In the genomic region with DNA sequence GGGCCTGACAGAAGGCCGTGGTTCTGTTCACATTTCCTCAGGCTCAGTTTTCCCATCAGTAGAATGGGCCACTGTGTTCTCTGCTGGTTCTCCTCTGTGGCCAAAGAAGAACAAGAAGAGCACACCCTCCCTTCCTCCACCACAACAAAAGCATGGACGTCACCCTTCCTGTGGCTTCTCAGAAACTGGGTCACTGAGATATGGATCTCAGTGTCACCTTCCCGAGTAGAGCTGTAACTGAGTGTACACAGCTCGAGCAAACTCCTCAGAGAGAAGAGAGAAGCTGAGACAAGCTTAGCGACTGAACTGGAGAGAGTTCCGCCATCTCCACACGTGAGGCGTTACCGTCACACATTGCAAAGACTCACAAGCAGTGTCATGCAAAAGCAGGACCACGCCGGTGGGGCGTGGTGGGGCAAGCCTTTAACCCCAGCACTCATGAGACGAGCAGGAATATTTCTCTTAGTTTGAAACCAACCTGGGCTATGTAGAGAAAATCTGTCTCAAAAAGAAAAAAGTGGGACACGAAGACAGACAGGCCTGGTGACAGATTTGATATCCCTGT, we compare ENCODE assay signal across 20 mouse cellular contexts. TPM values are rescaled to one million over a fixed set of nuclear protein-coding genes. Genes with fewer than 3 reads are reported as not detected.
DNase-seq lines count a peak whose midpoint lies in the region; ATAC-seq and TF ChIP-seq lines count a peak whose summit lies in the region.
"Had no signal": no experiment of that assay in that cellular context is flagged by ENCODE, and none has a peak within 500 bp of the region (broad histone marks: within the 10 kb centered on the region; RNA-seq: fewer than 3 reads in every experiment).

No protein-coding gene starts in this region.

- ATAC-seq in monocyte, adult 5-6 weeks (replicated peaks; ENCODE audit: insufficient number of reproducible peaks, low FRiP score, low TSS enrichment, poor library complexity, severe bottlenecking), result peak; percentile 32

- TF ChIP-seq POLR2A in lung, adult 2 months (IDR thresholded peaks at IDR 0.05; ENCODE audit: borderline replicate concordance, extremely low read depth, low read depth, low read length), result no peak

- H3K4me3 ChIP-seq in lung, adult 2 months (replicated peaks; ENCODE audit: extremely low read depth, low read depth, low read length), result no peak overlapping the region
- H3K4me3 ChIP-seq: forebrain, embryonic 12.5 days; heart, embryonic 10.5 days; hindbrain, embryonic 15.5 days; lung, embryonic 15.5 days; neural tube, embryonic 13.5 days had no signal

- H3K4me1 ChIP-seq in lung, adult 2 months (ENCODE audit: control insufficient read depth, insufficient read depth, low read length), result 0 out of 2 replicates have a peak, but pooled peaks cover 5% of the 10 kb centered on the region
- H3K4me1 ChIP-seq: forebrain, embryonic 12.5 days; hindbrain, embryonic 15.5 days; lung, embryonic 15.5 days; neural tube, embryonic 13.5 days had no signal

- whole genome bisulfite sequencing in lung, adult 2 months, result 47% methylated on average over 14 of the region's 14 CpGs

- intact Hi-C loops in heart, postnatal 25 days (cut with DNase I), result no loop called here

- peak; percentile 38 to 60 for DNase-seq in lung, adult 18-20 months
- no peak for DNase-seq in lung, adult 2 months
- DNase-seq in CD4-positive helper T cell, adult 2 months (ENCODE audit: low read depth, low spot score), result peak; percentile 91
- DNase-seq in T-cell, adult 2 months (ENCODE audit: low spot score), result peak; percentile 78
- no peak for DNase-seq in heart, postnatal 25 days (ENCODE audit: low spot score)
- DNase-seq in right cerebral cortex, postnatal 14 days, result no peak
- no peak for DNase-seq in adrenal gland, postnatal 10 days
- DNase-seq: cerebellum, postnatal 14 days; gastrocnemius, postnatal 36 days; heart, postnatal 14 days; kidney, adult 11 months; left cerebral cortex, postnatal 4 days; right cerebral cortex, postnatal 25 days had no signal

- TF ChIP-seq CTCF in lung, adult 2 months (IDR thresholded peaks at IDR 0.05; ENCODE audit: insufficient read depth, low read length), result no peak

RNA-seq across cellular contexts. Expression of gene S1pr4, which starts 10.4 kb away (rescaled TPM):
- polyA plus RNA-seq in lung, adult 2 months (2012; rRNA removed), result 40.3 and 47.5 TPM in 2 replicates
- 20.5 to 50.8 TPM (median 33.5 TPM) in 3 replicates for total RNA-seq in monocyte, adult 5-6 weeks (2017)
- 1 to 10 TPM; 1.0 to 1.1 TPM for total RNA-seq in heart, postnatal 25 days (2021)
- 1 to 10 TPM; 2.9 TPM for total RNA-seq in adrenal gland, postnatal 10 days (2021)

RNA-seq across cellular contexts. Expression of gene Gna15, which starts 13.7 kb away (rescaled TPM):
- 8.5 and 9.5 TPM in 2 replicates for polyA plus RNA-seq in lung, adult 2 months (2012; rRNA removed)
- 20.3 to 41.0 TPM (median 29.4 TPM) in 3 replicates for total RNA-seq in monocyte, adult 5-6 weeks (2017)
- total RNA-seq in heart, postnatal 25 days (2021), result 1 to 10 TPM in 1 of 2 experiments, under 1 TPM in 1; 0.81 to 1.0 TPM
- 1 to 10 TPM in 1 of 2 experiments, under 1 TPM in 1; 0.66 to 1.1 TPM for total RNA-seq in adrenal gland, postnatal 10 days (2021)

RNA-seq across cellular contexts. Expression of gene Ncln, which starts 14.1 kb away (rescaled TPM):
- polyA plus RNA-seq in lung, adult 2 months (2012; rRNA removed), result 197 and 203 TPM in 2 replicates
- 42.6 to 86.4 TPM (median 79.6 TPM) in 3 replicates for total RNA-seq in monocyte, adult 5-6 weeks (2017)
- total RNA-seq in heart, postnatal 25 days (2021), result 10 to 100 TPM; 65.3 to 65.6 TPM
- total RNA-seq in adrenal gland, postnatal 10 days (2021), result 10 to 100 TPM; 90.9 to 93.8 TPM

RNA-seq across cellular contexts. Expression of gene Celf5, which starts 27.8 kb away (rescaled TPM):
- 0.92 and 1.1 TPM in 2 replicates for polyA plus RNA-seq in lung, adult 2 months (2012; rRNA removed)
- total RNA-seq in monocyte, adult 5-6 weeks (2017), result 0.32 TPM in 1 of 3 replicates, not detected in the others
- under 1 TPM; 0.17 to 0.47 TPM for total RNA-seq in heart, postnatal 25 days (2021)
- total RNA-seq in adrenal gland, postnatal 10 days (2021), result 1 to 10 TPM in 1 of 2 experiments, under 1 TPM in 1; 0.84 to 2.2 TPM
- total RNA-seq: gastrocnemius, postnatal 36 days; liver, adult 2 months had no signal
- polyA plus RNA-seq: liver, adult 2 months had no signal

RNA-seq across cellular contexts. Expression of gene Gna11, which starts 34.7 kb away (rescaled TPM):
- polyA plus RNA-seq in lung, adult 2 months (2012; rRNA removed), result 114 and 117 TPM in 2 replicates
- 2.2 to 17.5 TPM (median 15.1 TPM) in 3 replicates for total RNA-seq in monocyte, adult 5-6 weeks (2017)
- 10 to 100 TPM; 49.6 to 54.6 TPM for total RNA-seq in heart, postnatal 25 days (2021)
- 10 to 100 TPM; 63.8 to 72.7 TPM for total RNA-seq in adrenal gland, postnatal 10 days (2021)

Comparison
In these comparisons a context has a peak if more than half of its experiments do, and no peak if none do; other contexts are left out.
1. DNase-seq: peak in lung, adult 18-20 months (2 of 2), CD4-positive helper T cell, adult 2 months (single experiment) and T-cell, adult 2 months (single experiment); none in lung, adult 2 months (single experiment), heart, postnatal 25 days (single experiment), right cerebral cortex, postnatal 14 days (single experiment) and adrenal gland, postnatal 10 days (single experiment).
2. RNA of gene Gna15, which starts 13.7 kb away (total RNA-seq): 20.3 to 41.0 TPM in monocyte, adult 5-6 weeks; 0.66 to 1.1 TPM in adrenal gland, postnatal 10 days and 0.81 to 1.0 TPM in heart, postnatal 25 days; every median in the first group is over 10 times any median in the second.